Mouse (Mus musculus): ENCODE results near the gene Ssxb2. TPM values are rescaled to one million over a fixed set of nuclear protein-coding genes. Genes with fewer than 3 reads are reported as not detected.
"Not testable (repeated sequence)": the region's sequence is repeated elsewhere in the genome, so short reads cannot be mapped to it uniquely, and the experiment has no call there.

Gene Ssxb2
- not detected in 2 replicates for polyA plus RNA-seq (2015; fragmentation: Nextera tagmentation; extraction: Ambion mirVana)

DNA sequence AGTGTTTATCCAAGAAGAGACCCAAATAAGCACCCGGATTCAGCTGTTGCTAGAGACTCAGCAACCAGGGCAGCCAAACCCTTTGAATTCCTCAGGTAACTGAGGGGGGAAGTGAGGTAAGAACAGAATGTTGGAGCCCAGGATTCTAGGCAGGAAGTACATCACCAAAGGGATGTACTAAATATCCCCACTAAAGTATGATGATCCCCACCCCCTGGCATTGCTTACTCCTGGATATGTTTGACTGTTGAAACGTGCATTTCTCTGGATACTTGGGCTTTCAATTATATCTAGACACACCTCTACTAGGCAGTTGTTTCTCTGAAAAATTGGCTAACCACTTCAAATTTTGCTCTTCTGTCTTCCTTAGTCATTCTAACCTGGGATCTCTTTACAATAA, at the start of gene Ssxb2:
Gene Ssxb2 (minus strand): TSS at position 101 of the 400 bp plus-strand sequence.
- H3K9me3 ChIP-seq; H3K4me1 ChIP-seq; H3K36me3 ChIP-seq; H3K27me3 ChIP-seq; H3K27ac ChIP-seq; H3K4me3 ChIP-seq; H3K4me2 ChIP-seq; ATAC-seq (ENCODE audit: borderline replicate concordance, extremely low read depth, low FRiP score, low TSS enrichment); H3K9ac ChIP-seq: not testable (repeated sequence)
- WGBS = 65% methylated on average over 2 of the region's 2 CpGs

DNA sequence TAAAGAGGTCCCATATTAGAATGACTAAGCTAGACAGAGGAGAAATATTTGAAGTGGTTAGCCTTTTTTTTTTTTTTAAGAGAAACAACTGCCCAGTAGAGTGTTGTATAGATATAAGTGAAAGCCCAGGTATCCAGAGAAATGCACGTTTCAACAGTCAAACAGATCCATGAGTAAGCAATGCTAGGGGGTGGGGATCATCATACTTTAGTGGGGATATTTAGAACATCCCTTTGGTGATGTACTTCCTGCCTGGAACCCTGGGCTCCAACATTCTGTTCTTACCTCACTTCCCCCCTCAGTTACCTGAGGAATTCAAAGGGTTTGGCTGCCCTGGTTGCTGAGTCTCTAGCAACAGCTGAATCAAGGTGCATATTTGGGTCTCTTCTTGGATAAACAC, 48.5 kb downstream of the Ssxb2 start, which contains the start of gene Ssxb1:
Gene Ssxb1 (plus strand): TSS at position 301 of the 400 bp plus-strand sequence.
- H3K27ac ChIP-seq; H3K36me3 ChIP-seq; H3K4me1 ChIP-seq; H3K27me3 ChIP-seq; ATAC-seq (ENCODE audit: borderline replicate concordance, extremely low read depth, low FRiP score, low TSS enrichment); H3K4me2 ChIP-seq; H3K4me3 ChIP-seq; H3K9me3 ChIP-seq; H3K9ac ChIP-seq: not testable (repeated sequence)
- WGBS = 20% methylated on average over 1 of the region's 1 CpGs

Other genes with a start within 250 kb of the Ssxb2 start
- 52.8 and 53.0 TPM in 2 replicates for gene Ftsj1, start 209.3 kb downstream of the Ssxb2 start, polyA plus RNA-seq (2015; fragmentation: Nextera tagmentation; extraction: Ambion mirVana)
- gene Slc38a5, start 190.6 kb downstream of the Ssxb2 start, polyA plus RNA-seq (2015; fragmentation: Nextera tagmentation; extraction: Ambion mirVana) = 90.1 and 98.9 TPM in 2 replicates
- gene Ssxb10, start 134.3 kb downstream of the Ssxb2 start, polyA plus RNA-seq (2015; fragmentation: Nextera tagmentation; extraction: Ambion mirVana) = not detected in 2 replicates
- gene Ssxb9, start 94.7 kb downstream of the Ssxb2 start, polyA plus RNA-seq (2015; fragmentation: Nextera tagmentation; extraction: Ambion mirVana) = not detected in 2 replicates
- not detected in 2 replicates for gene Ssxb1, start 48.4 kb downstream of the Ssxb2 start, polyA plus RNA-seq (2015; fragmentation: Nextera tagmentation; extraction: Ambion mirVana)
- not detected in 2 replicates for gene Gm14459, start 63.2 kb upstream of the Ssxb2 start, polyA plus RNA-seq (2015; fragmentation: Nextera tagmentation; extraction: Ambion mirVana)
- gene Ssxb6, start 86.5 kb upstream of the Ssxb2 start, polyA plus RNA-seq (2015; fragmentation: Nextera tagmentation; extraction: Ambion mirVana) = not detected in 2 replicates
- not detected in 2 replicates for gene Ssxb3, start 130.1 kb upstream of the Ssxb2 start, polyA plus RNA-seq (2015; fragmentation: Nextera tagmentation; extraction: Ambion mirVana)
- gene Ssxb8, start 229.1 kb upstream of the Ssxb2 start, polyA plus RNA-seq (2015; fragmentation: Nextera tagmentation; extraction: Ambion mirVana) = not detected in 2 replicates

Measured in lung, embryonic 15.5 days (tissue).